Mouse (Mus musculus) ES-Bruce4 (cell line): Measurements from ENCODE around the gene Ttc30a1. TPM values are rescaled to one million over a fixed set of nuclear protein-coding genes. Genes with fewer than 3 reads are reported as not detected.

Source experiments
- H3K27ac ChIP-seq: 2 replicates; pipeline ENCODE4 v1.5.1; 2012; ENCODE audit warnings: low read length, inconsistent platforms; ENCODE audit not compliant: insufficient read depth
- H3K27me3 ChIP-seq: 2 replicates; pipeline ENCODE4 v1.6.1; 2012; ENCODE audit warnings: mild to moderate bottlenecking, low read length, inconsistent platforms; ENCODE audit not compliant: control insufficient read depth, poor library complexity, insufficient read depth, severe bottlenecking
- H3K36me3 ChIP-seq: 2 replicates; pipeline ENCODE4 v1.6.1; 2012; ENCODE audit warnings: inconsistent platforms, mild to moderate bottlenecking, low read length, moderate library complexity; ENCODE audit not compliant: control insufficient read depth, poor library complexity, insufficient read depth, severe bottlenecking
- H3K4me1 ChIP-seq: one replicate; pipeline ENCODE4 v1.8.1; 2011; ENCODE audit warnings: low read length; ENCODE audit not compliant: control insufficient read depth, insufficient read depth
- H3K4me3 ChIP-seq: 2 replicates; pipeline ENCODE4 v1.5.1; 2011; ENCODE audit warnings: low read depth, mild to moderate bottlenecking, low read length
- H3K9ac ChIP-seq: 2 replicates; pipeline ENCODE4 v1.6.1; 2012; ENCODE audit warnings: low read depth, mild to moderate bottlenecking, inconsistent platforms; ENCODE audit not compliant: poor library complexity, severe bottlenecking
- H3K9me3 ChIP-seq: replicated peaks from 2 replicates; pipeline ENCODE4 v1.6.1; 2012; ENCODE audit warnings: mild to moderate bottlenecking, low read length, inconsistent platforms; ENCODE audit not compliant: control insufficient read depth, poor library complexity, insufficient read depth, severe bottlenecking
- CTCF ChIP-seq: IDR thresholded peaks from one replicate; pipeline ENCODE4 v1.8.1; 2011; ENCODE audit warnings: low read depth, low read length
- EP300 ChIP-seq: IDR thresholded peaks from 2 replicates; pipeline ENCODE4 v1.6.1; 2011; ENCODE audit warnings: low read depth, low read length; ENCODE audit not compliant: insufficient read depth
- POLR2A ChIP-seq: IDR thresholded peaks from one replicate; pipeline ENCODE4 v1.8.1; 2011; ENCODE audit warnings: low read length; ENCODE audit not compliant: insufficient read depth
- polyA plus RNA-seq: library from polyadenylated mRNA; stranded (reverse); fragments of >200 nt; gene quantifications from 2 replicates; pipeline ENCODE4 v1.2.4, GENCODE M21; 2011; ENCODE audit warnings: low read depth; ENCODE audit not compliant: missing spikeins, insufficient read depth, insufficient read length

Ttc30a1 gene
- polyA plus RNA-seq, 1 experiment, result 3.3 TPM

DNA sequence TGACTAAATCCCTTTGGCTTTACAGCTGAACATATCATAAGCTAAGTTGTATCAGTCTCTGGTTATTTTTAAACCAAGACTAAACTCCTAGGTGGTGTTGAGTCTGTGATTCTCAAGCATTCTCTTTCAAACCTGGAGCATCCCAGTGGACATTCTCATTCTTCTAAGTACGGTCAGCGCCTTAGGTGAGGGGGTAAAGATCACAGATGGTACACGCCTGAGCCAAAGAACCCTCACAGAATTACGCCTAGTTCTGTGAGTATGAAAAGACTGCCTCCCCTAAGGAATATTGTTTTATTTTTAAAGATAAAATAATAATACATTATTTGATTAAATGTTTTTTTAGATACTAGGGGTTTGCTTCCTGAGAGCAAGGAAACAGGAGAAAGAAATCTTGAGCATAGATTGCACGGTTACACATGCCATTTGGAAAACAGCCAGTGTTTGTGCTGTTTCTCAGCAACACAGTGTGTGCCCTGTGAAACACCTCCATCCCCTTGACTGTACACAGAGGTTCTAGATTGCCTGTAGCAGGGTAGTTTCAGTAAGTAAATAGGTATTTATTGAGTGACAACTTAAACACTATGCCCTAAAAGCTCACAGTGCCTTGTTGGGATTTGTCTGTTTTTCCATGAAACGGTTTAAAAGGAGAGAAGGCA, 51.9 kb downstream of the Ttc30a1 start:
- Histone ChIP-seq H3K36me3 (no peaks in the 10 kb centered on the region), H3K27ac (no peak overlapping the region), H3K9ac (no peak overlapping the region), H3K27me3 (no peaks in the 10 kb centered on the region), H3K4me1 (no peaks in the 10 kb centered on the region), H3K4me3 (no peak overlapping the region), H3K9me3 (no peaks in the 10 kb centered on the region)
- TF ChIP-seq EP300 (no peak), POLR2A (no peak), CTCF (no peak)

DNA sequence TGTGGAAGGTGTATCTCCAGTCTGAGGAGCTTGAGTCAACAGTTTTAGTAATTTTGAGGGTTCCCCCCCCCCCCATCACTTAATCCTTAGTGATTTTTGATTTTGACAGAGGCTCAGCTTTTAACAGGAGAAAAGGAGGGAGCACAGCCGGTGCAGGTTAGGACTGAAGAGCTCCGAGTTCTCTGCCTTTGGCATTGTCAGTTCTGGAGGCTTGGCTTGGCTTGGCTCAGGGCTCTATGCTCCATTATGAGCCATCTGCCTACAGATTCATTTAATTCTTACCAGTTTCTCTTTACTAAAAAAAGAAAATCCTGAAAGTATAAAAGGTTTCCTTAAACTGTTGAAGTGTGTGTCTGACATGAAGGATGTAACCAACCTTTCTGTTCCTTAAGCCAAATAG, 52.6 kb downstream of the Ttc30a1 start:
- no peak overlapping the region for H3K4me3 ChIP-seq
- no peak for TF ChIP-seq POLR2A
- H3K27me3 ChIP-seq, result no peaks in the 10 kb centered on the region
- H3K9me3 ChIP-seq, result no peaks in the 10 kb centered on the region
- no peak overlapping the region for H3K27ac ChIP-seq
- H3K9ac ChIP-seq, result no peak overlapping the region
- no peaks in the 10 kb centered on the region for H3K36me3 ChIP-seq
- no peaks in the 10 kb centered on the region for H3K4me1 ChIP-seq

Other genes starting within 250 kb of the Ttc30a1 start
- gene Agps, start 149.8 kb downstream of the Ttc30a1 start, polyA plus RNA-seq, result 99.7 and 130 TPM in 2 replicates
- gene Ttc30b, start 43.4 kb downstream of the Ttc30a1 start, polyA plus RNA-seq, result 0.87 and 1.2 TPM in 2 replicates
- gene Ttc30a2, start 3.8 kb downstream of the Ttc30a1 start, polyA plus RNA-seq, result not detected in 2 replicates